Mouse (Mus musculus): ENCODE data around the gene Efna4. TPM values are rescaled to one million over a fixed set of nuclear protein-coding genes. Genes with fewer than 3 reads are reported as not detected.

Gene Efna4
- polyA plus RNA-seq, 1 experiment from 2014 or later, result 4.3 TPM

DNA sequence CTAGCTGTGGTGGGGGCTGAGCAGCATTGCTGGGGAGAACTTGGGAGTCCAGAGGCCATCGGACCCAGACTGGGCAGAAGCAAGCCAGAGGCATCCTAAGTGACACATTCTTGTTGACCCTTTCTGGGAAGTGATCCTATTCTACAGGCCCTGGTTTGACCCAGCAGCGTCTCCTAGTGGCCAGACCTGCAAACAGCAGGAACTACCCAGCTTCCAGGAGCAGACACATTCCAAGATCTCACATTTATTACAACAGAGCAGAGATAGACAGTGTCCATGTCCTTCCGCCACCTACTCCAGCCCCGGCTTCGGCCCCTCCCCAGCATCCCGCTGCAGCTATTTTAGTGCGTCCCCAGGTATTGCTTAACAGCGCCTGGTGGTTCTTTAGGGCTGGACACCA, 1.6 kb upstream of the Efna4 start:
- Histone ChIP-seq H3K4me2 (ENCODE audit: low read depth, low read length) (0 out of 2 replicates have a peak overlapping the region, but pooled peaks have one; percentile 63), H3K27ac (ENCODE audit: low read depth, low read length) (no peak overlapping the region), H3K9ac (replicated peaks; ENCODE audit: low read depth, low read length) (no peak overlapping the region), H3K4me1 (ENCODE audit: control insufficient read depth, insufficient read depth, low read length) (peaks cover 22% of the 10 kb centered on the region), H3K36me3 (ENCODE audit: control insufficient read depth, insufficient read depth, low read length) (no peaks in the 10 kb centered on the region), H3K9me3 (ENCODE audit: control insufficient read depth, low read length) (no peaks in the 10 kb centered on the region), H3K4me3 (ENCODE audit: low read depth, low read length) (no peak overlapping the region), H3K27me3 (ENCODE audit: control insufficient read depth, insufficient read depth, low read length) (no peaks in the 10 kb centered on the region)
- WGBS, result 27% methylated on average over 8 of the region's 8 CpGs
- ATAC-seq (ENCODE audit: low read depth), result no peak

DNA sequence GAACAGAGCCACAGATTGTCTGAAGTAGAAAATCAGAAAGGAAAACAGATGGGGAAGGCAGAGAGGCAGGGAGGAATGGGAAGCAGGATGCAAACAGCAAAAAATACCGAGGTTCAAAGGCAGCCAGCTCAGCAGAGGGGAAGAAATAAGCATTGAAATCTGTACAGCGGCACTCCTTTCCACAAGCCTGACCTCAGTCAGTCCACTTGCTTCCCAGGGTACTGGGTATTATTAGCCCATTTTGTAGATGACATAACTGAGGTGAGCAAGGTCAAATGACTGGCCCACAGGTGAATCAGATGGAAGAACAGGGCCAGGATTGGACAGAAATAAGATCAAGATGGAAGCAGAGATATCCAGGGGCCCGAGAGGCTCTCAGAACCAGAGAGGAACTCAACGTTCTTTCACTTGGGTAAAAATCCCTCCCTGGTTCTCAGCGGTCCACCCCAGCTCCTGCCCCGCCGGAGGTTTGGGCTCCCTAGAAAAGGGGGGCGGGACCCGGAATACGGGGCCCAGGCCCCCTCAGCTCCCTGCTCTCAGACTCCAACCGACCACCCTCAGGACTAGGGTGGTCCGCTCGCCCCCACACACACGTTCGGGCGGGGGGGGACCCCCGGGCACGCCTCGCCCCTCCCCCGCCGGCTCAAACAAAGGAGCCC, 637 bp downstream of the Efna4 start:
- Histone ChIP-seq H3K4me3 (ENCODE audit: low read depth, low read length) (peak overlapping the region; percentile 82), H3K9me3 (ENCODE audit: control insufficient read depth, low read length) (no peaks in the 10 kb centered on the region), H3K4me2 (ENCODE audit: low read depth, low read length) (peak overlapping the region; percentile 88), H3K27me3 (ENCODE audit: control insufficient read depth, insufficient read depth, low read length) (no peaks in the 10 kb centered on the region), H3K27ac (ENCODE audit: low read depth, low read length) (peak overlapping the region; percentile 67), H3K4me1 (ENCODE audit: control insufficient read depth, insufficient read depth, low read length) (peaks cover 28% of the 10 kb centered on the region), H3K9ac (replicated peaks; ENCODE audit: low read depth, low read length) (peak overlapping the region; percentile 80), H3K36me3 (ENCODE audit: control insufficient read depth, insufficient read depth, low read length) (no peaks in the 10 kb centered on the region)
- ATAC-seq (ENCODE audit: low read depth), result peak; percentile 19
- WGBS, result 2% methylated on average over 21 of the region's 21 CpGs

DNA sequence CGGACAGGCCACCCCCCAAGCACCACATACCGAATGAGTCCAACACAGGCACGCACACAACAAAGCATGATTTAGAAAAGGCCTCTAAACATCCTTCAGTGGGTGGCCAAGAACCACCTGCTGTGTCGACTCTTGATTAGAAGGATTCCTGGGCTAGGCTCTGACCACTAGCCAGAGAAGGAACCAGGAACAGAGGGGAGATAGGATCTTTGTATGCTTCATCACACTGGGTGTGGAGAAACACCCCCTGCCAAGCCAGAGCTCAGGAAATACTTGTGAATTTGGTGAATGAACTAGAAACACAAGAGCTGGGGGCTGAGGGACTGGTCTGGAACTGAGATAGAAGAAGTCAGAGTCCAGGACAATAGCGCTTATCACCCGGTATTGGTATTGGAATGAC, 1.3 kb downstream of the Efna4 start:
- H3K4me3 ChIP-seq (ENCODE audit: low read depth, low read length), result peak overlapping the region; percentile 82
- WGBS, result 7% methylated on average over 6 of the region's 6 CpGs
- H3K4me2 ChIP-seq (ENCODE audit: low read depth, low read length), result peak overlapping the region; percentile 88
- H3K36me3 ChIP-seq (ENCODE audit: control insufficient read depth, insufficient read depth, low read length), result no peaks in the 10 kb centered on the region
- H3K27ac ChIP-seq (ENCODE audit: low read depth, low read length), result peak overlapping the region; percentile 67; the same call in 1 of the 2 replicates
- no peak for ATAC-seq (ENCODE audit: low read depth)
- H3K9me3 ChIP-seq (ENCODE audit: control insufficient read depth, low read length), result no peaks in the 10 kb centered on the region
- H3K27me3 ChIP-seq (ENCODE audit: control insufficient read depth, insufficient read depth, low read length), result no peaks in the 10 kb centered on the region
- peaks cover 24% of the 10 kb centered on the region for H3K4me1 ChIP-seq (ENCODE audit: control insufficient read depth, insufficient read depth, low read length)
- peak overlapping the region; percentile 80; the same call in 1 of the 2 replicates for H3K9ac ChIP-seq (replicated peaks; ENCODE audit: low read depth, low read length)

DNA sequence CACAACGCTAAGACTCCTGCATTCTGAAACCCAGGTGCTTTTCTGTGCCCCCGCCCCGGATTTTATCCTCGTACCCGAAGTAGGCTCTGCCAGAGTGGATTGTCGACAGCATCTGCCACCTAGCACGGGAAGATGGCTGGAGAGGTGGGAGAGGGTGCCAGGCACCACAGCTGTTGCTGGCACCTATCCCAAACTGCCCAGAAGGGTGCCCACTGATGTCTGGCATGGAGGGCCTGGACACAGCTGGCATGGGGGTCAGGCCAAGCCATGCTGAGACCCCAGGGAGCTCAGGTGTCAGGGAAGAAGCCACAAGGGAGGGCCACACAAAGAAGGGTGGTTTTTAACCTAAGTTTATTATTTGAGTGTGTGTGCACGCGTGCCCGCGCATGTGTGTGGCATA, 4.8 kb downstream of the Efna4 start:
- Histone ChIP-seq H3K4me1 (ENCODE audit: control insufficient read depth, insufficient read depth, low read length) (peaks cover 19% of the 10 kb centered on the region), H3K9ac (replicated peaks; ENCODE audit: low read depth, low read length) (no peak overlapping the region; the same call in 1 of the 2 replicates), H3K4me2 (ENCODE audit: low read depth, low read length) (no peak overlapping the region), H3K36me3 (ENCODE audit: control insufficient read depth, insufficient read depth, low read length) (no peaks in the 10 kb centered on the region), H3K27ac (ENCODE audit: low read depth, low read length) (peak overlapping the region; percentile 16; the same call in 1 of the 2 replicates), H3K9me3 (ENCODE audit: control insufficient read depth, low read length) (no peaks in the 10 kb centered on the region), H3K27me3 (ENCODE audit: control insufficient read depth, insufficient read depth, low read length) (no peaks in the 10 kb centered on the region), H3K4me3 (ENCODE audit: low read depth, low read length) (no peak overlapping the region)
- ATAC-seq (ENCODE audit: low read depth), result no peak
- 44% methylated on average over 11 of the region's 11 CpGs for WGBS

DNA sequence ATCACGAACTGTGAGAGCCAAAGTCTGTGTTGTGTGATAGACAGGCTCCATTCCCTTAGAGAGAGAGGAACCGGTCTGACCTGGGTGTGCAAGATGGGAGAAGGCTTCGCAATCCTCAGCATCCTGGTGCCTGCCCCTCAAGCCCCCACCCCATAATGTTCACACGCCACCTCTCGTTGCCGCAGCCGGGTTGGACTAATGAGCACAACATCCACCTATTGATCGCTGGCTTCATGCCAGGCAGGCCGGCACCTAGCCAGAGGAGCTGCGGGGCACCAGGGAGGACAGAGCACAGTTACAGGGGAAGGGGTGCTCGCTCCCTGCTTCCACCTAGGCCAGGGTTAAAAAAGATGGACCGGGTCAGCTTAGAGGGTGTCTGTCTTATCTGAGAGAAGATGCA, 5.4 kb downstream of the Efna4 start:
- H3K27ac ChIP-seq (ENCODE audit: low read depth, low read length), result peak overlapping the region; percentile 16; the same call in 1 of the 2 replicates
- 17% methylated on average over 12 of the region's 12 CpGs for WGBS
- ATAC-seq (ENCODE audit: low read depth), result peak; percentile 9; the same call in 1 of the 2 replicates
- H3K36me3 ChIP-seq (ENCODE audit: control insufficient read depth, insufficient read depth, low read length), result no peaks in the 10 kb centered on the region
- H3K27me3 ChIP-seq (ENCODE audit: control insufficient read depth, insufficient read depth, low read length), result no peaks in the 10 kb centered on the region
- H3K4me1 ChIP-seq (ENCODE audit: control insufficient read depth, insufficient read depth, low read length), result peaks cover 21% of the 10 kb centered on the region
- H3K4me2 ChIP-seq (ENCODE audit: low read depth, low read length), result no peak overlapping the region
- no peak overlapping the region for H3K4me3 ChIP-seq (ENCODE audit: low read depth, low read length)
- H3K9me3 ChIP-seq (ENCODE audit: control insufficient read depth, low read length), result no peaks in the 10 kb centered on the region
- H3K9ac ChIP-seq (replicated peaks; ENCODE audit: low read depth, low read length), result no peak overlapping the region; the same call in 1 of the 2 replicates

DNA sequence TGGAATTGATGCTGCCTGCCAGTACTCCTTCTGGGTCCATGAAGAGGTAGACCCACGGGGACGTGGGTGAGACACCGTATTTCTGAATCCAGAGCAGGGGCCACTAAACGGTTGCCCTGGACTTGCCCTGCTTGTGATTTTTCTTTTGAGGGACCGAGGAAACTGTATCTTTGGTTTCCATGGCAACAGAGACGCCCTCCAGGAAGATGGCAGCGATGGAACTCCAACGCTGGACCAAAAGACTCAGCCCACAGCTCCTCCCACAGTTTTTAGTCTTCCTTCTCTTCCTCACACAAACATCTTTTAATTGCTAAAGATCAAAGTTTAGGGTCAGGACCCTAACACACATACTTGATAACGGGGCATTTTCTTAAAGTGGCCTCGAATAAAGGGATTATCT, 5.8 kb downstream of the Efna4 start:
- ATAC-seq (ENCODE audit: low read depth), result no peak
- H3K9ac ChIP-seq (replicated peaks; ENCODE audit: low read depth, low read length), result no peak overlapping the region
- H3K4me3 ChIP-seq (ENCODE audit: low read depth, low read length), result no peak overlapping the region
- peaks cover 25% of the 10 kb centered on the region for H3K4me1 ChIP-seq (ENCODE audit: control insufficient read depth, insufficient read depth, low read length)
- no peaks in the 10 kb centered on the region for H3K36me3 ChIP-seq (ENCODE audit: control insufficient read depth, insufficient read depth, low read length)
- H3K27me3 ChIP-seq (ENCODE audit: control insufficient read depth, insufficient read depth, low read length), result no peaks in the 10 kb centered on the region
- WGBS, result 30% methylated on average over 10 of the region's 10 CpGs
- H3K9me3 ChIP-seq (ENCODE audit: control insufficient read depth, low read length), result no peaks in the 10 kb centered on the region
- no peak overlapping the region for H3K27ac ChIP-seq (ENCODE audit: low read depth, low read length)
- H3K4me2 ChIP-seq (ENCODE audit: low read depth, low read length), result no peak overlapping the region

DNA sequence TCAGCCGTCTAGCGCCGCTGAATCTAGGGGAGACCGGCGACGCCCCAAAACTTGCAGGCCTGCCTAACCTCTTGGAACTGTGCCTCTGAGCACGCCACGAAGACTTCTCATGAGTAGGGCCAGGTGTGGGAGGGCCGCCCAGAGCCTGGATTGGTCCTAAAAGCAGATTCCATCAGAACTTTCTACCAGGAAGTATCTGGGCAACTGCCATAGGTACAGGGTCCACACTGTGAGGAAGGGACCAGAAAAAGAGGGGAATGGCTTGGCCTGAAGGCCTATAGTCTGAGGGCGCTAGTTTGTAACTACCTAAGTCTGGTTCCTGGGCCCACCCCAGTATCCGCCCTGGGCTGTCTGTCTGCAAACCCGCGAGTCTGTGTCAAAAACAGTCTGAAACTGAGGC, 6.3 kb downstream of the Efna4 start:
- Histone ChIP-seq H3K27me3 (ENCODE audit: control insufficient read depth, insufficient read depth, low read length) (no peaks in the 10 kb centered on the region), H3K4me1 (ENCODE audit: control insufficient read depth, insufficient read depth, low read length) (peaks cover 21% of the 10 kb centered on the region)

DNA sequence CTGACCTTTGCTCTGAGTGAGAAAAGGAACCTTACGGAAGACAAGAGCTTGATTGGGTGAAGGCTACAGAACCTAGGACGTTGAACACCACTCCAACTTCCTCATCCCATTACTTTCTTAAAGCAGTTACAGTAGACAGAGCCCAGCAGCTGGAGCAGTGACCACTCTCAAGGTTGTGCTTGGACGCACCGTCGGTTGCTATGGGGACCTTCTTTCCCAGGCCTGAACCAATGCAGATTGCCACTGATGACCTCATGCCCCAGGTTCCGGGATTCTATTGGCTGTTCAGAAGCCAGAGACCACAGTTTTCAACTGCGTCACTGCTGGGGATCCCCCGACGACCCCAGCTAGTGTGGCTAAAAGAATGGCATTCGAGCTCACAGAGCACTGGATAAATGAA, 6.9 kb downstream of the Efna4 start:
- Histone ChIP-seq H3K27ac (ENCODE audit: low read depth, low read length) (no peak overlapping the region), H3K27me3 (ENCODE audit: control insufficient read depth, insufficient read depth, low read length) (no peaks in the 10 kb centered on the region), H3K4me1 (ENCODE audit: control insufficient read depth, insufficient read depth, low read length) (peaks cover 16% of the 10 kb centered on the region; the same call in 1 of the 2 replicates), H3K9me3 (ENCODE audit: control insufficient read depth, low read length) (no peaks in the 10 kb centered on the region), H3K9ac (replicated peaks; ENCODE audit: low read depth, low read length) (no peak overlapping the region), H3K4me3 (ENCODE audit: low read depth, low read length) (no peak overlapping the region), H3K4me2 (ENCODE audit: low read depth, low read length) (no peak overlapping the region), H3K36me3 (ENCODE audit: control insufficient read depth, insufficient read depth, low read length) (no peaks in the 10 kb centered on the region)
- ATAC-seq (ENCODE audit: low read depth), result no peak
- 18% methylated on average over 10 of the region's 10 CpGs for WGBS

More for the DNA sequence above, 6.3 kb downstream of the Efna4 start:
- no peak overlapping the region for H3K4me3 ChIP-seq (ENCODE audit: low read depth, low read length)
- no peak overlapping the region for H3K9ac ChIP-seq (replicated peaks; ENCODE audit: low read depth, low read length)
- no peak overlapping the region for H3K4me2 ChIP-seq (ENCODE audit: low read depth, low read length)
- ATAC-seq (ENCODE audit: low read depth), result no peak
- no peaks in the 10 kb centered on the region for H3K9me3 ChIP-seq (ENCODE audit: control insufficient read depth, low read length)
- no peak overlapping the region for H3K27ac ChIP-seq (ENCODE audit: low read depth, low read length)
- no peaks in the 10 kb centered on the region for H3K36me3 ChIP-seq (ENCODE audit: control insufficient read depth, insufficient read depth, low read length)
- 78% methylated on average over 13 of the region's 13 CpGs for WGBS

DNA sequence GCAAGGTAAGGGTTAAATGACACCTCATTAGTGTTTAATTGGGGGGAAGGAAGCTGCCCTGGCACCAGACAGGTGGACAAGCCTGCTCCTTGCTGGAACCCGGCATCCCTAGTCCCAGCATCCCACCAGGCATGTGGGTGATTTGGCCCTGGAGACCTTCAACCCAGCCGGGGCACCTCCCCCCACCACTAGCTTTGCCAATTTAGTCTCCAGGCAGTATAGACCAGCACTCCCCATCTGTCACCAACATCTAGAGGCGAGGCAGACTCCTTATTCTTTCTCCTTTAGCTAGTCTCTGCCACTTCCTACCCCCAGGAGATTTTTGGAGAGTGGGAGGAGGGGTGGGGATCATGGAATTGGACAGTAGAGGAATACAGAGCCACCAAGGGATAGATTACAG, 7.5 kb downstream of the Efna4 start:
- H3K9me3 ChIP-seq (ENCODE audit: control insufficient read depth, low read length), result no peaks in the 10 kb centered on the region
- 25% methylated on average over 3 of the region's 3 CpGs for WGBS
- H3K27me3 ChIP-seq (ENCODE audit: control insufficient read depth, insufficient read depth, low read length), result no peaks in the 10 kb centered on the region
- no peaks in the 10 kb centered on the region for H3K36me3 ChIP-seq (ENCODE audit: control insufficient read depth, insufficient read depth, low read length)
- H3K4me2 ChIP-seq (ENCODE audit: low read depth, low read length), result no peak overlapping the region
- no peak overlapping the region for H3K4me3 ChIP-seq (ENCODE audit: low read depth, low read length)
- H3K27ac ChIP-seq (ENCODE audit: low read depth, low read length), result no peak overlapping the region
- H3K4me1 ChIP-seq (ENCODE audit: control insufficient read depth, insufficient read depth, low read length), result peaks cover 16% of the 10 kb centered on the region; the same call in 1 of the 2 replicates
- H3K9ac ChIP-seq (replicated peaks; ENCODE audit: low read depth, low read length), result no peak overlapping the region
- ATAC-seq (ENCODE audit: low read depth), result no peak
